Mouse (Mus musculus) hindbrain, embryonic 13.5 days (tissue): ENCODE data around the gene Idh2. TPM values are rescaled to one million over a fixed set of nuclear protein-coding genes. Genes with fewer than 3 reads are reported as not detected.

ENCODE experiments used
- ATAC-seq: fragments of 200-750 bp; cut with Nextera tagmentation; 2 replicates; pipeline ENCODE4 v1.8.0; 2017; ENCODE audit warnings: moderate TSS enrichment; ENCODE audit not compliant: low FRiP score
- H3K27ac ChIP-seq: fragments of 300-500 bp; sonication (generic); 2 replicates; pipeline ENCODE4 v1.5.1; 2015; ENCODE audit warnings: inconsistent platforms, mild to moderate bottlenecking, moderate library complexity
- H3K27me3 ChIP-seq: fragments of 300-500 bp; sonication (generic); 2 replicates; pipeline ENCODE4 v1.6.1; 2015; ENCODE audit warnings: mild to moderate bottlenecking, inconsistent platforms
- H3K36me3 ChIP-seq: fragments of 300-500 bp; sonication (generic); 2 replicates; pipeline ENCODE4 v1.6.1; 2015; ENCODE audit warnings: mild to moderate bottlenecking, inconsistent platforms
- H3K4me1 ChIP-seq: fragments of 300-500 bp; sonication (generic); replicated peaks from 2 replicates; pipeline ENCODE4 v1.6.1; 2015; ENCODE audit warnings: inconsistent platforms
- H3K4me2 ChIP-seq: fragments of 300-500 bp; sonication (generic); 2 replicates; pipeline ENCODE4 v1.6.1; 2015; ENCODE audit warnings: inconsistent platforms, mild to moderate bottlenecking, moderate library complexity
- H3K4me3 ChIP-seq: fragments of 300-500 bp; sonication (generic); 2 replicates; pipeline ENCODE4 v1.5.1; 2015; ENCODE audit warnings: mild to moderate bottlenecking, inconsistent platforms
- H3K9ac ChIP-seq: fragments of 300-500 bp; sonication (generic); 2 replicates; pipeline ENCODE4 v1.6.1; 2015; ENCODE audit warnings: mild to moderate bottlenecking, inconsistent platforms
- H3K9me3 ChIP-seq: fragments of 300-500 bp; sonication (generic); 2 replicates; pipeline ENCODE4 v1.6.1; 2016; ENCODE audit warnings: inconsistent platforms
- WGBS: fragments of 180-500 bp; shearing (Covaris S2); methylation state at CpG from one replicate; pipeline ENCODE4 v1.1.7; 2015; 5-methylcytosine and 5-hydroxymethylcytosine counted together
- polyA plus RNA-seq: library from polyadenylated mRNA; unstranded; fragments of >200 nt; fragmentation: Nextera tagmentation; extraction: Ambion mirVana; gene quantifications from 2 replicates; pipeline ENCODE4 v1.2.1, GENCODE M21; 2015

The Idh2 gene
- polyA plus RNA-seq, 1 experiment from 2014 or later, result 237 TPM

DNA sequence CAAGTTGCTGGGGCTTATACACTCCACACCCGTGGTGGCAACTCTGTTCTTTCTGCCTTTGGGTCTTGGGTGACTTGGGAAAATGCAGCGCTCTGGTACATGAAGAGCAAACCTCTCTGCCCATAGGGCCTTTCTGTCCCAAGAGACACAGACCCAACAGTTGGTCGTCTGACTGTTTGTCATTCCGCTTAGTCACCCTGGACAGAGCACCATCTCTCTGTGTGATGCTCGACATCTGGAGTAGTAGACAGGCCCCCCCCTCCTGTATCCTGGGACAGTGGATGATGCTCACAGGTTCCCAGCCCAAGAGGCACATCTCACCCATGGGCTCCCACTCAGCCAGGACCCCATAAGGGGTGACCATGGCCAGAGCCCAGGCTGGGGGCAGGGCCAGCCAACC is 51.9 kb downstream of the Idh2 start:
- 0 out of 2 replicates have a peak overlapping the region, but pooled peaks have one; percentile 2 for H3K27ac ChIP-seq
- H3K4me2 ChIP-seq, result no peak overlapping the region

DNA sequence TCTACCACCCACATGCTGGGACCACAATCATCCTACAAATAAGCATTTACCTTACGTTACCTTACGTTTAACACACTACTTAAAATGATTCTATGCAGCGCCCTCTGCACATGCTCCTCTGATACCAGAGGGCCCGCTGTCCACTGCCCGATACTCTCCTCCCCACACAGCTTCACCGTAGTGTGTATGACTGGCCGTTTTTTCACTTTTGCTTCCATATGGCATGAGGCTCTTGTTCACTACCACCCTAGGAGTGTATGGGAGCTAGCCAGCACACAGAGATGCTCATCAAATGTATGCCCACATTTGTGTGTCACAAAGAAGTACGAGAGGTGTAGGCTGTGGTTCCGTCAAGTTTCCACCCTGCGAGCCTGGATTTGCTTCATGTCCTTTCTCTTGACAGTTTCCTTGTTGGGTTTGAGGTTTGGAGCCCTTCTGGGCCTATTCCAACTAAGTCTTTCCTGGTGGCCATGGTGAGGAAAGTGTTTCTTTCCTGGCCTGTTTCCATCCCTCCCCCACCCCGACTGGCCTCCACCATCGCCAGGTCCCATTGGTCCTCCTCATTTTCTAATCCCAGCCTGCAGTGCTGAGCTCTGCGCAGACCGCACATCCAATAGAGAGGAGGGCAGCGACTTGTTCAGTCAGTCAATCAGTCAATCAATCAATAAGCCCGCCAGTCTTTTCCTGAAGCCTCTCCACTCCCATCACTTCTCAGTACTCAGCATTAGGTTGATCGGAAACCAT is 52.9 kb downstream of the Idh2 start:
- Histone ChIP-seq H3K9ac (no peak overlapping the region), H3K27me3 (no peaks in the 10 kb centered on the region), H3K4me2 (no peak overlapping the region), H3K27ac (peak overlapping the region; percentile 30; the same call in 1 of the 2 replicates), H3K4me3 (no peak overlapping the region), H3K36me3 (no peaks in the 10 kb centered on the region), H3K9me3 (no peaks in the 10 kb centered on the region), H3K4me1 (peaks cover 71% of the 10 kb centered on the region)
- ATAC-seq, result no peak
- WGBS, result 84% methylated on average over 17 of the region's 17 CpGs

More for the DNA sequence above, 51.9 kb downstream of the Idh2 start:
- no peak overlapping the region for H3K4me3 ChIP-seq
- H3K27me3 ChIP-seq, result no peaks in the 10 kb centered on the region
- no peak overlapping the region for H3K9ac ChIP-seq
- 54% methylated on average over 5 of the region's 5 CpGs for WGBS
- ATAC-seq, result peak; percentile 23; the same call in 1 of the 2 replicates
- no peaks in the 10 kb centered on the region for H3K9me3 ChIP-seq
- peaks cover 64% of the 10 kb centered on the region for H3K4me1 ChIP-seq
- no peaks in the 10 kb centered on the region for H3K36me3 ChIP-seq

DNA sequence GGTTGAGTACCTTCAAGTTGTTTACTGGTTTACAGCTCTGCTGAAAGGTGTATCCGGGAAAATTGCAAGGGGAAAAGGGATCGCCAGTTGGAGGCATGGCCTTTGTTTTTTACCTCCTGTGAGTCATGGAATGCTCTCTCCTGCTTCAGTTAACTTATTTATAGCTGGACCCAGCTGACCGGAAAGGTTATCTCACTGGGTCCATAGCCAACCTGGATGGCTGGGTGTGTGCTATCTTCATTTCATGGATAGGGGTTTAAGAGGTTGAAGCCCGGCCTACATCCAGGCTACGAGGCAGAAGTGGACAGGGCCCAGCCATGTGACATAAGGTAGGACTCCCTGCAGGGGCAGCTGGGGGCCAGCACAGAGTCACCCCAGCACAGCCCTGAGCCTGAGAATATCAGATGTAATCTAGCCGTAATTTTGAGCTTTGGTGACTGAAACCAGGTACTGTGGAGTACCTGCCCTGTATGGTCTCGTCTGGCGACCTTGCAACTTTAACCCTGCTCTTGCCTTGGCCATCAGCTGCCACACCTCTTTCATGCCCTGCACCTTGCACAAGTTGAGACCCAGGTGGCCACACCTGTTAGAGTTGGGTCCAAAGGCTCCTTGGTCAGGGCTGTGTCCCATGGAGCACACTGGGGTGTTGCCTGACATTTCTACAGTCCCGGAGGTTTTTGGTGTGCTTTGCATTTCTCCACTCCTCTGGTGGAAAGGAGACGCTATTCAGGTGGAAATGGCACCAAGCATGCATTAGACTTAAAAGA is 55.0 kb downstream of the Idh2 start:
- H3K27ac ChIP-seq, result no peak overlapping the region
- H3K4me3 ChIP-seq, result no peak overlapping the region
- H3K9ac ChIP-seq, result no peak overlapping the region
- ATAC-seq, result no peak
- 83% methylated on average over 10 of the region's 10 CpGs for WGBS
- no peaks in the 10 kb centered on the region for H3K9me3 ChIP-seq
- peaks cover 77% of the 10 kb centered on the region for H3K4me1 ChIP-seq
- no peaks in the 10 kb centered on the region for H3K27me3 ChIP-seq
- H3K36me3 ChIP-seq, result no peaks in the 10 kb centered on the region
- H3K4me2 ChIP-seq, result no peak overlapping the region

DNA sequence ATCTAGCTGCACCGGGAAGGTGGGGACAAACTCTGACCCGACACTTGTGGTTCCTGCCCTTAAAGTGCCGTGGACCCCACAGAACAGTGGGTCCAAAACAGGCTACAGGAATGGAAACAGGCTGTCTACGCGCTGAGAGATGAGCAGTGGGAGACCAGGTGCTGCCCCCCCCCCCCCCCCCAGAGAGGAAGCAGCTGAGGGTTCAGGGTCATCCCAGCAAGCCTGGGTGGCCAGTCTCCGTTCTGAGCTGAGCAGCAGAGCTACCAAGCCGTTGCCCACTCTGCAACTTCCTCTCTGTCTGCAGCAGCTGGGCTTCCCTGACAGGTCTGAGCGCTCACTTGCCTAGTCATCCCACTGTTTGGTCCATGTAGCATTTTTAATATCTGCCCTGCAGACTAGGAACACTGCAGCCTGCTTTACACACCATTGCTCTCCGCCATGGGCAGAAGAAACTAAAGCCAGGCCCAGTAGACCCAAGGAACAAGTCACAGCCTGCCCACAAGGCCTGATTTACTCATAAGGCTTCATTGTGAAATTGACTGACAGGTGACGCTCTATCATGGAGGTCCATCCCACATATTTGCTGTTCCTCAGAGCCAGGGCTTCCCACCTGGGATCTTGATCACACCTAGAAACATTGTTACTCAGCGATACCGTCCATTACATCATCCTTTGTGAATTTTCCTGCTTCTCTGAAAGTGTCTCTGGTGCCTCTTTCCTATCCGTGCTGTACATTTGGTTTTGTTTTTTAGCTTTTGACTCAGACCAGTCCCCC is 55.9 kb downstream of the Idh2 start:
- Histone ChIP-seq H3K36me3 (no peaks in the 10 kb centered on the region), H3K4me2 (no peak overlapping the region), H3K27ac (peak overlapping the region; percentile 70), H3K4me3 (no peak overlapping the region), H3K27me3 (no peaks in the 10 kb centered on the region), H3K9me3 (no peaks in the 10 kb centered on the region), H3K9ac (no peak overlapping the region), H3K4me1 (peaks cover 73% of the 10 kb centered on the region)
- no peak for ATAC-seq
- 73% methylated on average over 13 of the region's 13 CpGs for WGBS

DNA sequence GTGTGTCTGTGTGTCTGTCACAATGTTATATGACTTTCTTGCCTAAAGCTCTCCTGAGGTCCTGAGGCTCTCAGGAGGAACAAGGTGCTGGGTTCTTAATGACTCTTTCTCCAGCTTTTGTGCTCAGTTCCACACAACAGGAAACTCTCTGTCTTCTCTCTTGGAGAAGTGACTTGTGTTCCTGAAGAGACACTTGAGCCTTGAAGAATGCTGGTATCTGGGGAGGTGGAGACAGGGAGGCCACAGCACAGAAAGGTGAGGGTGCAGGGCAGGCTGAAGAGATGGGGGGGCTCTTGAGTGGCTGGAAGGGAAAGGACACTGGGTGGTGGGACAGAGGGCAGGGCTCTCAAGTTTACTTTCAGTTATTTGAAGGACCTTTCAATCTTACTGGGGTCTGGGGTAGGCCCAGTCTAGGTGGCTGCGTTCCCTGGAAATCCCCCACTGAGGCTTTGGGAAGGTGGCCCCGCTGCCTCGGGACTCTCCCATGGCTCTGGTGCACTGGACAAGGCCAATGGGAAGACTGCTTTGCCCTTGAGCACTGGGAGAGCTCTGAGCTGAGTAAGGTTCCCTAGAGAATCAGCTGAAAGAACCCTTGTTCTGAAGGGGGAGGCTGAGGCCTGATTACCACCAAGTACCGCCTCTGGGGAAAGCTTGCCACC is 56.7 kb downstream of the Idh2 start:
- H3K4me3 ChIP-seq, result no peak overlapping the region
- no peak overlapping the region for H3K9ac ChIP-seq
- ATAC-seq, result no peak
- H3K4me2 ChIP-seq, result no peak overlapping the region
- H3K27ac ChIP-seq, result peak overlapping the region; percentile 70
- H3K27me3 ChIP-seq, result no peaks in the 10 kb centered on the region
- 62% methylated on average over 4 of the region's 4 CpGs for WGBS
- peaks cover 66% of the 10 kb centered on the region for H3K4me1 ChIP-seq
- H3K9me3 ChIP-seq, result no peaks in the 10 kb centered on the region
- no peaks in the 10 kb centered on the region for H3K36me3 ChIP-seq

DNA sequence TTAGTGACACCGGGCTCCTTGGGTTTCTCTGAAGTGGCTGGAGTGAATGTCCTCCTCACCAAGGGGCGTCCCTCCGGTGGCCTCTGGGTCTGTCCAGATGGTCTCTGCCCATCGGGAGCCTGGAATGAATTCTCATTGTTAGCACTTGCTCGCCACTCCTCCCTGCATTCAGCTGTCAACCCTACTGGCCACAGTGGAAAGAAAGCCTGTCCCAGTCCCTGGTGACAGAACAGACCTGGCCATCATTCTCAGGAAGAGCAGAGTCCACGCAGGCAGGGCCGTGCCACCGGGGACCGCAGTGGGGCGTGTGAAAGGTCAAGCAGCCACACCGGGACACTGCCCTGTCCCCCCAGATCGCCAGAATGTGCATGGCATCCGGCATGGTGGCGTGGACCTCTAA is 57.4 kb downstream of the Idh2 start:
- WGBS, result 10% methylated on average over 14 of the region's 14 CpGs
- Histone ChIP-seq H3K4me1 (peaks cover 62% of the 10 kb centered on the region), H3K4me2 (0 out of 2 replicates have a peak overlapping the region, but pooled peaks have one; percentile 29), H3K9ac (no peak overlapping the region), H3K4me3 (no peak overlapping the region), H3K27me3 (no peaks in the 10 kb centered on the region), H3K27ac (peak overlapping the region; percentile 70), H3K36me3 (no peaks in the 10 kb centered on the region), H3K9me3 (no peaks in the 10 kb centered on the region)
- ATAC-seq, result 0 out of 2 replicates have a peak, but pooled peaks have one; percentile 25

DNA sequence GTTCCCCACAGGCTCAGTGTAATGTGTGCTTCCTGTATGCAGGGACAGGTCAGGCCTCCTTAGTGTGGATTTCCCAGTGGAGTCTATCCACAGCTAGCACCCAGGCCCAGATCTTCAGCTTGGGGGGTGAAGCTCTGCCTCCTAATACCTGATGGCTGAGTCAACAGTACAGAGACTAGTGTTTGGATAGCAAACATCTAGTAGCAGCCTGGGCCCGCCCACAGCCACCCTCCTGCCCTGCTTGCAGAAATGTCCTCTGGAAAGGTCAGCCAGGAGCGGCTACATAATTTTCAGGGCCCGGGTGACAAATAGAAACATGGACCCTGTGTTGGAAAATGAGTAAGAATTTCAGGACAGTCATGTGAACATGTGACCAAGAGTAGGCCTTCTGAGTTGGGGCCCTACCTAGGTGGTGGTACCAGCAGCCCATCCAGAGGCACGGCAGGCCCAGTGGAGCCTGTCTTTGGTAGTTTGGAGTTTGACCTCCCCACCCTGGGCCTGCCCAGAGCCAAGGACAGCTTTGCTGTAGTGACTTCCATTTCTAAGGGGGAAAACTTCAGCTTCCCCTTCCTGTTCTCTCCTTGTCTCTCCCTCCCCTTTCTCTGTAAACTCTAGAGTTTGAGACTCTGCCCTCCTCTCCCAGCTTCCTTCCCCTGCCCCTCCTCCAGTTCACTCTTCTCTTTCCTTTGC is 58.0 kb downstream of the Idh2 start:
- H3K4me2 ChIP-seq, result no peak overlapping the region
- H3K36me3 ChIP-seq, result no peaks in the 10 kb centered on the region
- H3K4me3 ChIP-seq, result no peak overlapping the region
- H3K4me1 ChIP-seq, result peaks cover 63% of the 10 kb centered on the region
- peak overlapping the region; percentile 70 for H3K27ac ChIP-seq
- WGBS, result 46% methylated on average over 4 of the region's 4 CpGs
- no peaks in the 10 kb centered on the region for H3K9me3 ChIP-seq
- H3K9ac ChIP-seq, result peak overlapping the region; percentile 11; the same call in 1 of the 2 replicates
- ATAC-seq, result no peak
- no peaks in the 10 kb centered on the region for H3K27me3 ChIP-seq

DNA sequence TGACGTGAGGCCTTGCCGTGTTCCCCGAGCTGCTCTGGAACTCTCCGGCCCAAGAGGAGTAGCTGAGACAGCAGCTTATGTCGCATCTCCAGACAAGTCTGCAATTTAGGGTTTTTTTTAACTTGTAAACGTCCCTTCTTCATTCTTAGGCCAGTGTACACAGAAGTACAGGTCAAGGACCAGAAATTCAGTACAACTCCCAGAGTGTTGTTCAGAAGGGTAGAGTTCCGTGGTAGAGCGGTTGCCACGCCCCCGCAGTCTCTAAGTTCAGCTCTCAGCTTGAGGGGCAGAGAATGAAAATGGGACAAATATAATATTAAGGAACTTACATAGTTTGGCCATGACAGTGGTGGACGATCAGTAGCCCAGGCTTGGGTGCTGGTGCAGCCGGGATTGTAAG is 59.4 kb downstream of the Idh2 start:
- Histone ChIP-seq H3K27me3 (no peaks in the 10 kb centered on the region), H3K4me1 (peaks cover 59% of the 10 kb centered on the region), H3K9ac (no peak overlapping the region), H3K4me2 (no peak overlapping the region), H3K4me3 (no peak overlapping the region), H3K9me3 (no peaks in the 10 kb centered on the region), H3K36me3 (no peaks in the 10 kb centered on the region), H3K27ac (no peak overlapping the region)
- 79% methylated on average over 12 of the region's 12 CpGs for WGBS
- ATAC-seq, result no peak

DNA sequence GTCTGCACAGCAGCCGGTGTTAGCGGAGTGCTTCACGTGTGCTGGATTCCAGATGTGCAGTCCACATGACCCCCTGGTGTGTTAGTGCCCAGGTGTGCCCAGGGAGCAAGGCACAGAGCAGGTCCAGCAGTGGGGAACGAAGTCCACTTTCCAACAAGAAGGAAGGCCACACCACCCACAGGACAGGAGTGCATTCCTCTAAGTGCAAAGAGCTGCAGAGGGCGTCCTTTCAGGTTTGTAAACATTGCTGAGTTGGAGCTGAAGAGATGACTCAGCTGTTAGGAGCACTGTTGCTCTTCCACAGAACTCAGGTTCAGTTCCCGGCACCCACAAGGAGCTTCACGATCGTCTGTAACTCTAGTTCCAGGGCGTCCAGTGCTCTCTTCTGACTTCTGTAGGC is 62.0 kb downstream of the Idh2 start:
- ATAC-seq, result no peak
- Histone ChIP-seq H3K27me3 (no peaks in the 10 kb centered on the region), H3K36me3 (no peaks in the 10 kb centered on the region), H3K4me3 (no peak overlapping the region), H3K4me2 (no peak overlapping the region), H3K9me3 (no peaks in the 10 kb centered on the region), H3K27ac (no peak overlapping the region), H3K9ac (no peak overlapping the region), H3K4me1 (peaks cover 52% of the 10 kb centered on the region)
- 96% methylated on average over 9 of the region's 9 CpGs for WGBS

DNA sequence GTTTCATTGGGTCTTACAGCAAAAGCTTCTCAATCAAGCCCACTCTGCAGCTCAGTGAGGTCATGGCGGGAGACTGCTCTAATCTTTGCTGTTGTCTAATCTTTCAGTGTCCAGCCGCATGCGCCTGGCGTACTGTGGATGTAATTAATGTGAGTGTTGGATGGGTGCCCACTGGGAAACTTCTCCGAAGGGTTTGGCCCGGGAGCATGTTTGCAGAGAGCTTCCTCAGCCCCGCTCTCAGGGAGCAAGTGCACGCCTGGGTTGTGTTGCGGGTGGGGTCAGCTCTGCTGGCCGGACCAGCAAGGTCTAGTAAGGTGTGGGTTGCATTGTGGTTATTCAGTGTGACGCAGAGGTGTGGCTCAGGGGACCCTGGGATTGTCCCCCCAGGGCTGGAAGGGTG is 62.9 kb downstream of the Idh2 start:
- Histone ChIP-seq H3K36me3 (no peaks in the 10 kb centered on the region), H3K27me3 (no peaks in the 10 kb centered on the region), H3K4me1 (peaks cover 46% of the 10 kb centered on the region), H3K27ac (no peak overlapping the region), H3K9me3 (no peaks in the 10 kb centered on the region), H3K4me3 (no peak overlapping the region), H3K4me2 (no peak overlapping the region), H3K9ac (no peak overlapping the region)
- no peak for ATAC-seq
- 55% methylated on average over 11 of the region's 11 CpGs for WGBS

DNA sequence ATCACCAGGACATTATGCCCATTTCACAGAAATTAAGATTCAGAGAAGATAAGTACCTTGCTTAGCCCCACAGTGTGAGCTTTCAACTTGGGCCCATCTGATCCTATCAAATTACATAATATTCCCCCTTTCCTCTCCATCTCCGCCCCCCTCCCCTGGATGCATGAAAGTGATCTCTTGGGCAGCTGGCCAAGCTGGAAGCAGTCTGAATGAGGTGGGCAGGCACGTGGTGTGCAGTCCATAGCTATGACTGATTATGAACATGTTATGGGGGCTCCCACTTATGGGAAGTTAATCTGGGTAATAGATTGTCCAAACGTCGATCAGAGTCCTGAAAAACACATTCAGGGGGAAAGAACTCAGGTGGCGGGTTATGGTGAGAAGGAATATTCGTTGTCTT is 63.4 kb downstream of the Idh2 start:
- ATAC-seq, result no peak
- Histone ChIP-seq H3K9ac (no peak overlapping the region), H3K4me1 (peaks cover 45% of the 10 kb centered on the region), H3K27me3 (no peaks in the 10 kb centered on the region), H3K4me3 (no peak overlapping the region), H3K9me3 (no peaks in the 10 kb centered on the region), H3K4me2 (no peak overlapping the region), H3K27ac (no peak overlapping the region), H3K36me3 (no peaks in the 10 kb centered on the region)
- WGBS, result 76% methylated on average over 6 of the region's 6 CpGs
